28 mouse cellular contexts compared by ENCODE assay signal in the genomic region with DNA sequence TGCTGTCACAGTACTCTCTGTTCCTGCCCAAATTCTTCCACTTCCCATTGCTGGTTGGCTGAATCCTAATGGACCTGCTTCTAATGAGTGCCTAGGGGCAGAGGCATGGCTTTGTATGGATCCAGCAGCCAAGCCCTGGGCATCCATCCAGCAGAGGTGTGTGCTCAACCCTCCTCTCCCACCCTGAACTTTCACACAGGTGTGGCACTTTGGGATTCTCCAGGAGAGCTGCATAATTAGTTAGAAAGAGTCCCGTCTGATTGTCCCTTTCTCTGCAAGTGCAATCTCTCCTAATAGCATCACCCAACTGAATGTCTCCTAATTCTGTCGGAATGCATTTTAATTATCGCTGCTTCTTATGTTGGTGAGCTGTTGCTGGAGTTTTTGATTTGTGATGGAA. TPM values are rescaled to one million over a fixed set of nuclear protein-coding genes. Genes with fewer than 3 reads are reported as not detected.
DNase-seq lines count a peak whose midpoint lies in the region; ATAC-seq lines count a peak whose summit lies in the region.
"Had no signal": no experiment of that assay in that cellular context is flagged by ENCODE, and none has a peak within 500 bp of the region (broad histone marks: within the 10 kb centered on the region; RNA-seq: fewer than 3 reads in every experiment).

No protein-coding gene starts in this region.

- DNase-seq in heart, adult 11 months, result peak; percentile 69
- no peak for DNase-seq in heart, postnatal 25 days (ENCODE audit: low spot score)
- DNase-seq in kidney, adult 18-20 months, result peak; percentile 21
- no peak for DNase-seq in kidney, postnatal 4 days
- DNase-seq in kidney, postnatal 14 days, result peak; percentile 45
- DNase-seq in kidney, postnatal 36 days, result peak; percentile 20 to 43
- no peak for DNase-seq in adrenal gland, adult 2 months
- DNase-seq: adrenal gland, postnatal 10 days; adrenal gland, postnatal 36 days; cerebellum, adult 18-20 months; cerebellum, adult 9-10 months; cerebellum, postnatal 36 days; embryo, embryonic 11 days; forebrain, postnatal 0 days; gastrocnemius, postnatal 25 days; heart, adult 2 months; heart, postnatal 36 days had no signal

- H3K27me3 ChIP-seq in kidney, embryonic 15.5 days, result no peaks in the 10 kb centered on the region
- H3K27me3 ChIP-seq: embryonic facial prominence, embryonic 13.5 days; forebrain, embryonic 13.5 days had no signal

- no peak overlapping the region for H3K4me2 ChIP-seq in kidney, embryonic 15.5 days
- H3K4me2 ChIP-seq: embryonic facial prominence, embryonic 13.5 days; forebrain, embryonic 13.5 days; heart, embryonic 11.5 days; hindbrain, embryonic 14.5 days had no signal

- no peaks in the 10 kb centered on the region for H3K9me3 ChIP-seq in kidney, embryonic 15.5 days (replicated peaks)
- H3K9me3 ChIP-seq: embryonic facial prominence, embryonic 10.5 days; embryonic facial prominence, embryonic 13.5 days; forebrain, embryonic 13.5 days had no signal

- intact Hi-C loops in heart, postnatal 25 days (cut with DNase I), result no loop called here

- no peak for ATAC-seq in kidney, embryonic 15.5 days (replicated peaks; ENCODE audit: low FRiP score)
- ATAC-seq: activated CD4-positive, CD25-positive, alpha-beta regulatory T cell, adult 4 months; CD4-positive, CD25-positive, alpha-beta regulatory T cell, adult 4 months; forebrain, embryonic 13.5 days; forebrain, postnatal 0 days; hindbrain, postnatal 0 days; inflammation-experienced regulatory T-cells, adult 6 months had no signal

- no peak overlapping the region for H3K4me3 ChIP-seq in kidney, embryonic 15.5 days (replicated peaks)
- H3K4me3 ChIP-seq: embryonic facial prominence, embryonic 10.5 days; embryonic facial prominence, embryonic 13.5 days; erythroblast, embryonic 14.5 days; forebrain, embryonic 13.5 days; heart, adult 2 months had no signal

- 67% methylated on average over 3 of the region's 3 CpGs for WGBS in kidney, embryonic 15.5 days

- no peaks in the 10 kb centered on the region for H3K36me3 ChIP-seq in kidney, embryonic 15.5 days
- H3K36me3 ChIP-seq: embryonic facial prominence, embryonic 10.5 days; embryonic facial prominence, embryonic 13.5 days had no signal

- 0 out of 2 replicates have a peak, but pooled peaks cover 3% of the 10 kb centered on the region for H3K4me1 ChIP-seq in kidney, embryonic 15.5 days
- H3K4me1 ChIP-seq: embryonic facial prominence, embryonic 10.5 days; embryonic facial prominence, embryonic 13.5 days had no signal

- H3K9ac ChIP-seq in kidney, embryonic 15.5 days, result no peak overlapping the region
- H3K9ac ChIP-seq: embryonic facial prominence, embryonic 13.5 days; forebrain, embryonic 13.5 days; forebrain, postnatal 0 days; hindbrain, embryonic 14.5 days had no signal

- no peak overlapping the region for H3K27ac ChIP-seq in kidney, embryonic 15.5 days
- H3K27ac ChIP-seq: embryonic facial prominence, embryonic 10.5 days; embryonic facial prominence, embryonic 13.5 days; forebrain, embryonic 13.5 days; heart, adult 2 months; hindbrain, embryonic 14.5 days; hindbrain, postnatal 0 days had no signal

RNA-seq across cellular contexts. Expression of a gene that starts 4.4 kb away (rescaled TPM):
- total RNA-seq in heart, postnatal 25 days (2021), result 100 to 1,000 TPM; 353 to 446 TPM
- 231 and 320 TPM in 2 replicates for polyA plus RNA-seq in kidney, embryonic 15.5 days (2015; fragmentation: Nextera tagmentation; extraction: Ambion mirVana)
- 1,000 to 10,000 TPM; 1,087 to 1,247 TPM for total RNA-seq in adrenal gland, adult 2 months (2021)
- polyA plus RNA-seq in adrenal gland, adult 2 months (2012; rRNA removed), result 7.3 and 8.1 TPM in 2 replicates

Comparison
In these comparisons a context has a peak if more than half of its experiments do, and no peak if none do; other contexts are left out.
1. DNase-seq: peak in heart, adult 11 months (single experiment), kidney, adult 18-20 months (single experiment), kidney, postnatal 14 days (single experiment) and kidney, postnatal 36 days (2 of 2); none in heart, postnatal 25 days (single experiment), kidney, postnatal 4 days (0 of 2) and adrenal gland, adult 2 months (single experiment).